Mouse (Mus musculus): ENCODE data around the gene Ccr9.

GRCm38 (mm10) chr9:123801527-123801926 is 123.3 kb downstream of the Ccr9 start:
- no peak for TF ChIP-seq EP300 (IDR thresholded peaks at IDR 0.05; ENCODE audit: low read depth)
- TF ChIP-seq CTCF (IDR thresholded peaks at IDR 0.05; ENCODE audit: low read depth): no peak
